Mouse (Mus musculus) thymus, postnatal 10 days (tissue): ENCODE data around the gene Dpyd.

Source experiments
- DNase-seq, 2 experiments: peaks; one replicate each; pipeline ENCODE4 v3.0.0; 2021; ENCODE audit warnings: low spot score in 2 of 2

Dpyd gene

DNA sequence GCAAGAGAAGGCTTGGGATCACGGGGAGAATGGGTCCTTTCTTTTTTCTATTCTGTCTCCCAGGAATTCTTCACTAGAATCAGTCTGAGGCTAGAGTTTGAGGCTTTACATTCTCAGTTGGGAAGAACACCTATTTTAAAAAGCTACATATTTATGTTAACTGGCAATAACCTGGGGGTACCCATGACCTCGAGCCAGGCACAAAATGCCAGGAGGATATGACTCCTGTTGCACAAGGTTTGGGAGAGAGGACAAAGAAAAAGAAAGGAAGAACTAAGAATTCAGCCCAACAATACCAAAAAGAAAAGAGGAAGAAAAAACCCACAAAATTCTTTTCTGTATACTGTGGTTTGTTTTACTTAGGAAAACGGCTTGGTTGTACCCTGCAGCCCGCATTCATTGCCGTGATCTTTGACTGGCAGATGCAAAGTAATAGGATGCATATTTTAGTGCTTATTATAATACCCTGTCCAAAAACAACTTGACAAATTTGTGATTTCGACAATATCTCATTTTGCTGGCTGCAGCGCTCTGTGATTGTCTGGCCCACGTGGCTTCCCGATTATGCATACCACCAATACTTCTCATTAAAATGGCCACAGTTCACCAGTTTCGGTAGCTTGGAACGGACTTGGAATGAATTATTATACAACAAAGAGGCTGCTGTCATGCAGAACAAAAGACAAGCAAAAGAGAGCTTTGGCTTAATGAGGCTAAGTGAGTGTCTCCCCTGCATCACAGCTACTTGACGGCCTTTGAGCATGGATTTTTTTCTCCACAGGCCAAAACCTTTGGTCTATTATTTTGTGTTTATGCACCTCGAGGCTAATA, 799.8 kb downstream of the Dpyd start:
- DNase-seq, result no peak

DNA sequence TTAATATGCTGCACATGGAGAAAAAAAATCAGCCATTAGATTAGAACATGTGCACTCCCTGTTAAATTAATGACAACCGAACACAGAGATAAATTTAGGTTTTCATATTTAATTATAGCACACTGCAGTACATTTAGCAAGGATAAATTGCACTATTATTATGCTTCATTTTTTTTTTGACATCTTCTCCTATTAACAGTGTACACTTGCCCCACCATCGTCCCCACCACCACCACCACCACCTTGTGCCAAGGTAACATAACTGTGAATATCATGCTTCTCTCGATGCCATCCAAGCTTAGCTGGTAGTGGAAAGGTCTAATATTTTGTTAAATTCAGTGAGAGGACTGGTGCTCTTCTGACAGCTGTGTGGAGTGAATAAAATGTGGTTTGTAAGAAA, 800.5 kb downstream of the Dpyd start:
- DNase-seq, result no peak

DNA sequence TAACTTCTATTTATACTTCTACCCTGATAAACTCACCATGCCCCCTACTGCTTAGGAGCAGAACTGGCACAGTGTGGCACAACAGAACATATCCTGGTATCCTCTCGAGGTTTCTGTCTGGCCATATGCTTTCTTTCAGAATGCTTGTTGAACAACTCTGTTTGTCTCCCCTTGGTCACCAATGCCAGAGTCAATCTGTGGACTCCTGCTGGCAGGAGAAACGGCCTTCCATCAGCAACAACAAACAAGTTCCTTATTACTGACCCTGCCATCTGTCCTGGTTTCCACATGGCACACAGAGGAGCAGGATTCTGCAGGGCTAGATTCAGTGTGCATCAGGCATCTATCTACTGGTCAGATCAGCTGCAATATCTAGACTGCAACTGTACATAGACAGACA, 807.0 kb downstream of the Dpyd start:
- DNase-seq, result no peak

DNA sequence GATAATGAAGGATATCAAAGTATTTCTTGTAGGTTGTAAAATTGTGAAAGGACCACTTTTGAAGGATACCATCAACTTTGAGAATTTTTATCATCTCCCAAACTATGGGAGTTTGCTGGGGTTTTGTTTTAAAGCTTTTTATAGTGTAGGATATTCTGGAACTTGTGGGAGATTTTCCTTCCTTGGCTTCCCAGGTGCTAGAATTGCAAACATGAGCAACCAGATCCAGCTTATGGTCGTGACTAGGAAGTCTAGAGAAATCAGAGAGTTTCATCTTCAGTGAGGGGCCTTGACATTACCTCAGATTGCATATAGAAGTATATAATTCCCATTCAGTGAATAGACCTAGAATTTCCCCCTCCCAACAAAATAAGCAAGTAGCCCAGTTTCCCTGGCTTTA, 819.2 kb downstream of the Dpyd start:
- no peak for DNase-seq

DNA sequence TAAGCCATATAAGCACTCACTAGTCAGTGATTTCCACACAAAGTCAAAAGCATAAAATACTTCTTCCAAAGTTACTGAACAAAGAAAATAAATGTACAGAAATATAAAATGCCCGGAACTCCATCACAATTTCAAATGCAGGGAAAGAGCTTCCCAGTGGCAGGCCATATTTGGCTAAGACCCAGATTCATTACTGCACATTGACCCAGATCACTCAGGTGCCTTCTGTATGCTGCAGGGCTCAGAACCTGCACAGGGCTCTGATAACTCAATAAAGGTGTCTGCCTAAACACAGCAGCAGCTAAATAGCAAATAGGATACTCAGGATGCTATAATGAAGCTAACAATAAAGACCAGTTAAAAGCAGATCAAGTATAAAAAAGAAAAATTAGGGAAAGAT, 820.5 kb downstream of the Dpyd start:
- DNase-seq, result no peak

DNA sequence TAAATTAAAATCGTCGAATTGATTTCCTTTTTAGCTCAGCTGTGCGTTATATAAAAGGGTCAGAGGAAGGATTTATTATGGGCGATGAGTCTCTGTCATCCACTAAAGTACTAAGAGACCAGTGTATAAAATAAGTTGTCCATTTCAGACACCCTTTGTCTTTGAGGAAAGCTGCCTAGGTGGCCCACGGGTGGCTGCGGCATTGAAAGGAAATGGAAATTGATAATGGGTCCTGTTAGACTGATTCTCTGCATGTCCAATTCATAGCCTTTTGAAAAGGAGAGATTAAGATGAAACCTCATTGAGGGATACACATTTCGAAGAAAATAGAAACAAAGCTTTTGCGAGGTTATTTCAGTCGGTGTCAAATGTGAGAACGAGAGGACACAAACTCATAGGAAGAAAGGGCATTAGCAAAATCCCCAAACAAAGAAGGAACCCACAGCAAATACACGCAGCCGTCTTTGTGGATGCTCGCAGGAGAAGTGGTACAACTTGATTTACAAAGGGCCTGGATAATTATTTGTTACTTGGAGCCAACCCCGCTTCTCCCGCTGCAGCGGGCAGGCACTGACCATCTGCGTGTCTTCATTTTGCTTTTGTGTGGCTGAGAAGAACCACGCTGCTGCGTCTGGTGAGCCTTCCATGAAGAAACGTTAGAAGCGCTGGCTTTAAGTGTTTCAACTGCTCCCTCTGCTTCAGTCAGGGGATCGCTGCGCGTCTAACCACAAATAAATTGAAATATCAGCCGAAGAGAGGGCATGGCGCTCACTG, 825.6 kb downstream of the Dpyd start:
- DNase-seq, result no peak

DNA sequence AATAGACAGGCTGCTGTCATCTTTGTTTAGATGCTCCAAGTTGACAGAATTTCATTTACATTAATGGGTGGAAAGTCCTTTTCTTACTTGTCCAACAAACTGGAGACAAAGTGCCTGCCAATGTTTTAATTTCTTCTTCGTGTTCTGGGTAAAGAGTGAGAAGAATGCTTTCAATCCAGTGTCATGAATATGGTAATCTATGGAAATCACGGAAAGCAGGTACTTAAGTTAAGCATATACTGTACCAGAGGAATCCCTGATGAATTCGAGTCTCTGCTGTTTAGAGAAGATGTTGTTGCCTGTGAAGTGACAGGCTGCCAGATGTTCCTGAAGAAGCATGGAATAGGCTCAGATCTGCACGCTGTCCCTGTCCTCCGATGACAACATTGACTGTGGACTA, 835.3 kb downstream of the Dpyd start:
- DNase-seq, result no peak

DNA sequence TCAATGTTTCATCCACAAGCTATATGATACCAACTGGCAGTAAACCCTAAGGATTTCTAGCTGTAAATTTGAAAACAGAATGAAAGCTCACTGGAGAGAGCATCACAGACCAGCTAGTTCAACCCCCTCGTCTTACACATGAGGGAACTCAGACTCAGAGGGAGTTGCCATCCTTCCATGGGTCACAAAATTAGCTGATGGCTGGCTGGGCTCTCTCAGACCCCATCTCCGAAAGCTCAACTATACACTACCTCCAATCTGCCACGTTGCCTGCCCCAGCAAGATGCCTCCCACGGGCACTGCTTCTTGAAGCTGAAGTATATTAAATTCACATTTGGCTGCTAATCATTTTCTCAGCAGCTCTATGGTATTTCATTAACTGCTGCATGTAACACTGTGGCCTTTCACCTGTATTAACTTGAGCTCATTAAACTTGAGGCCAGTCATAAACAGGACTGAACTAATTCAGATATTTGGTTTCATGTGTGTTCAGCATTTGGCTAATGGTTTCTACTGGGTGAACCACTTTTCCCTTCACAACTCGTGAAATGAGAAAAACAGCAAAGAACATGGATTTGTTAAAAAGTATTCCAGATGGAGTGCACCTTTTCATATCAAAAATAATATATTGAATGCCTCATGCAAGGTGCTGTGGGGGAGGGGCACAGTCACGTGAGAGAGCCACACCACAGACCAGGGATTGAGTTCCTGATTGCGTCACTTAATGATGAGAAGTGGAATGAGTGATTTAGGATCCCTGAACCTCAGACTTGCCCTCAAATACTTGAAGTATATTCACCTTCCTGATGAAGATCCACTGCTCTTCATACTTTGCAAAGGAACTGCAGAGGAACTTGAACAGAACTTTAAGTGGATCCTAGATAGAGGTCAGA, 841.2 kb downstream of the Dpyd start:
- no peak for DNase-seq

DNA sequence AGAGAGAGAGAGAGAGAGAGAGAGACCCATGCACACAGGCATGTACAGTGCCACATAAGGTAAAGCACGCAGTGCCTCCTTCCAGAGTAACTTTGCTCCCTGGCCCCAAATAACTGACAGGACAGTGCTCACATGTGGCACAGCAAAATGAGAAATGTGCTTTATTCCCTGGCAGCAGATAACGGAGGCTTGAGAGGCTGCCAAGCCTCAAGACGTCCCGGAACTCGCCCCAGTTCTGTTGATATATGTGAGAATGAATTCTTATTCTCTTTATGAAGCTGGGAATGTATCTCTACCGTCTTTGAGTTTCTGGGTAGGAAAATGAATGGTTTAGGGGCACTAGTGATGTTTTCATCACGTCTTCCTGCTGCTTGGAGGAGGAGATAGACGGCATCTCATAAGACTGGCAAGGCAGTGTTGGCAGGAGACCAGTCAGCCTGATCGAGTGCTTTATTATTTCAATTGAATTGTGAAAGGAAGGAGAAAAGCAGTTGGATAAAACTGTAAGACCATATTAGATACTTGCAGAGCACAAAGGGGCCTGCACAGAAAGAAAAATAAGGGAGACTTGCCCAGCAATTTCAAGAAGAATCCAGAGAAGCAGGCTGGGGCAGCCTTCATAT, 857.3 kb downstream of the Dpyd start:
- no peak for DNase-seq

DNA sequence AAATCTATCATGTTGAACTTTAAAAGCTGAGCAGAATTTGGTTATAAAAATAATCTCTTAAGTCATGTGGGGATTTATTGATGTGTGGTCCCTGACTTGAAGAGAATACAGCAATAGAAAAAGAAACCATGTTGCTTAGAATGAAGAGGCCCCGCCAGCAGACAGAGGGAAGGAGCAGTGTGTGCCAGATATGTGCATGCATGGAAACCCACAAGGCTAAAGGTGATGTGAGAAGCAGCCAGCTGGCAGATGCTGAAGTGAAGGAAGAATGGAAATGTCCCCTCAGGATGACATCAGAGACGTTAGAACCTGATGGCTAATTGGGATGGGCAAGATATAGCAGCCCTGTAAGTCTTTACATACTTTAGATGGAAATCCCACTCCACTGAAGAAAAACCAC, 857.8 kb downstream of the Dpyd start:
- DNase-seq, result no peak

DNA sequence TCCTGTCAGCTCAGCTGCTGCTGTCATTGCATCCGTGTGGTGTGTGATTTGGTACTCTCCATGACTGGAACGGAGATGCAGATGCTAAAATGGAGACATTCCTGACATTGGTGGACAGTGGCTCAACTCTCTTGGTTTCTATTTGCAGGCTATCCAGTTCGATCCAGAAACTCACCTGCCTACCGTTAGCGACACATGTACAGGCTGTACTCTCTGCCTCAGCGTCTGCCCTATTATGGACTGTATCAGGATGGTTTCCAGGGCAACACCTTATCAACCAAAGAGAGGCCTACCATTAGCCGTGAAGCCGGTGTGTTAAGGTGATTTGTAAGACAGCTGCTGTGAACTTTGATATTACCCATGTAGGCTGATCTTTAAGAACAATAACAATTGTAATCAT, 869.4 kb downstream of the Dpyd start:
- no peak for DNase-seq

DNA sequence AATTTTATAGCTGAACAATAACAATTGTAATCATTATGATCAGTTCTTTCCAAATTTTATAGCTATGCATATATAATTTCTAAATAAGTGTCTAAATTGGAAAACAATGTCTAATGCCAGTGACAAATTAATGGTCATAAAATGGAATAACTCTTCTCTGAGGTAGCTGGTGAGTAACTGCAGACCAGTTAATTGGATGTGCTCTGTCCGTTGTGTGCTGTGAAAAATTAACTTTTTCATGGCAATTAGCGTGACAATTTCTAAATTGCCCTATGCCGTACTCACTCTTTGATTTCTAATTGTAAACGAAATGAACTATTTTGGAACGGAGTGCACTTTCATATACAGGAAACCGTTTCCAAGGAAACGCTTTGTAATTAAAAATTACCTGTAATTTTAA, 869.8 kb downstream of the Dpyd start:
- DNase-seq, result no peak

DNA sequence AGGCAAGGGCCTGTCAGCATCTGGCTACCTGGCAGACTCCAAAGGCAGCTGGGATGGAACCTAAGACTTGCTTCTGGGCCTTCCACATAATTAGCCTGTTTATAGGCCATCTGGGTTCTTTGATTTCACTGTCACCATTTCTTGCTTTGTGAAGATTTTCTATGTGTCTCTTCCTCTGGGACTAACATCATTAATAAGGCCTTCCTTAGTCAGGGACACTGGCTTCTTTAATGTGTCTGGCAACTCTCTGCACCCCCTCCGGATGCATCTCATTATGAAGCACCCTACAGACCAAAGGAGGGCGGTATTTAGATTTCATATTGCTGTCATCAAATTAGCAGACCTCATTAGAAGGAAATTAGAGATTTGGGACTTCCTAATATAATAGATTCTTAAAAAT, 885.6 kb downstream of the Dpyd start:
- no peak for DNase-seq

DNA sequence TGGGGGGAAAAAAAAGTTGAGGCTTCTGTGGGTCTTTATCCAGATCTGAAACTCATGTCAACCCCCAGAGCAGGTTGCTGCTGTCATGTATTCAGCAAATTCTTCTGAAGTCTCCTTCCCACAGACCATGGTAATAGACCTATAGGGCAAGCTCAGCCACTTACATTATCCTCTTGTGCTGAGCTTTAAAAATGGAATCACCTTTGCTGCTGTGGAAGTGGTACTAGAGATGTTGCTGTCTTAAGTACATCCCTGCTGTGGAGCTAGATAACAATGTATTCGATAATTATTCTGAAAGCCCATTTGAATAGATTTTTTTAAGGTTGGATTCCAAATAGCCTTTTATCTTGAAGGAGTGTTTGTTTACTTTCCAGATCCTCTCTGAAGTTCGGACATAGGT, 902.1 kb downstream of the Dpyd start:
- no peak for DNase-seq

DNA sequence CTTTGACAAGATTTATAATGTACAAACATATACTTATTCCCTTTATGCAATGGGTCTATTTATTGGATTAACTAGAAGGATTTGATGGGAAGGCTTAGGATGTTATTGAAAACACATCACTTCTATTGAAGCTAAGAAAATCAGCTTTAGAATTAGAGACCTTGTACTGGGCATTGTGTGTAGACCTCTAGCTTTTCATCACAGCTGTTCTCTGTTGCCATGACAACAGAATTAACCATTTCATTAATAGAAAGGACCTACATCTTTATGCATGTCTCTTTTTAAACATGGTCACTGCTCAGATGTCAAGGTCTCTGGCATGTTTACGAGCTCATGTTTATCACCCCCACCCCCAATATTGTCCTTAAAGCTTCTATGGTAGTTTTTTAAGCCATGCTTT, 902.5 kb downstream of the Dpyd start:
- no peak for DNase-seq

DNA sequence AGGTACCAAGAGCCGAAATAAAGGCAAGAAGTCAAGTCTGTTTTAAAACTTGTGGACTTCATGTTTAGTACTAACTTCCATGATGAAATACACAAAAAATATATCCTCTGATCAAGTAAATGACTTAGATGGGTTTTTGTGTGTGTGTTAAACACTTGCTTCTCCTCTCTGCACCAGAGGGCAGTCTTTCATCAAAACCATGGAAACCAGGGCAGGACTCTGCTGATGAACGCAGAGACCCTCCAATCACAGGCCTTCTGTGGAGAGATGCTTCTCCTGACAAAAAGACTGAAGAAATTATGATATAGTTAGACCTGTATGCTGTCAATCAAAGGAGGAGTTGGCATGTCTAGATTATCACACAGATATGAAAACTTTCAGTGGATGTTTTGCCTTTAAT, 905.8 kb downstream of the Dpyd start:
- DNase-seq, result no peak
